Mouse (Mus musculus) limb, embryonic 11.5 days (tissue): ENCODE results near the gene Crtc3. TPM values are rescaled to one million over a fixed set of nuclear protein-coding genes. Genes with fewer than 3 reads are reported as not detected.
A peak's percentile ranks its signal among the peaks of the same experiment; 100 is the strongest.

ENCODE experiments used
- ATAC-seq: fragments of 200-750 bp; cut with Nextera tagmentation; 2 replicates; pipeline ENCODE4 v1.8.0; 2017; ENCODE audit warnings: low read depth; ENCODE audit not compliant: insufficient number of reproducible peaks, low FRiP score, low TSS enrichment
- DNase-seq: peaks from one replicate; pipeline ENCODE4 v3.0.0-alpha.2; 2015; ENCODE audit warnings: low spot score
- H3K27ac ChIP-seq: fragments of 300-500 bp; sonication (generic); replicated peaks from 2 replicates; pipeline ENCODE4 v1.5.1; 2014; ENCODE audit warnings: low read depth, mild to moderate bottlenecking, low read length
- H3K27me3 ChIP-seq: fragments of 300-500 bp; sonication (generic); 2 replicates; pipeline ENCODE4 v1.6.1; 2014; ENCODE audit warnings: mild to moderate bottlenecking, low read length, mixed read lengths; ENCODE audit not compliant: control insufficient read depth, insufficient read depth
- H3K36me3 ChIP-seq: fragments of 300-500 bp; sonication (generic); 2 replicates; pipeline ENCODE4 v1.6.1; 2014; ENCODE audit warnings: mild to moderate bottlenecking, low read length, moderate library complexity, mixed read lengths; ENCODE audit not compliant: control insufficient read depth, insufficient read depth
- H3K4me1 ChIP-seq: fragments of 300-500 bp; sonication (generic); 2 replicates; pipeline ENCODE4 v1.6.1; 2014; ENCODE audit warnings: low read length, mixed read lengths; ENCODE audit not compliant: control insufficient read depth, insufficient read depth
- H3K4me2 ChIP-seq: fragments of 300-500 bp; sonication (generic); 2 replicates; pipeline ENCODE4 v1.6.1; 2014; ENCODE audit warnings: low read depth, mild to moderate bottlenecking, moderate library complexity; ENCODE audit not compliant: severe bottlenecking
- H3K4me3 ChIP-seq: fragments of 300-500 bp; sonication (generic); 2 replicates; pipeline ENCODE4 v1.5.1; 2014; ENCODE audit warnings: low read depth, low read length
- H3K9ac ChIP-seq: fragments of 300-500 bp; sonication (generic); 2 replicates; pipeline ENCODE4 v1.6.1; 2014; ENCODE audit warnings: mild to moderate bottlenecking, low read length
- H3K9me3 ChIP-seq: fragments of 300-500 bp; sonication (generic); 2 replicates; pipeline ENCODE4 v1.6.1; 2016; ENCODE audit warnings: low read length; ENCODE audit not compliant: control insufficient read depth
- WGBS: fragments of 180-500 bp; shearing (Covaris S2); extraction: QIAGEN DNeasy Blood & Tissue Kit; methylation state at CpG from one replicate; pipeline ENCODE4 v1.1.7; 2014; 5-methylcytosine and 5-hydroxymethylcytosine counted together
- polyA plus RNA-seq: library from polyadenylated mRNA; unstranded; fragments of >200 nt; fragmentation: Nextera tagmentation; extraction: Ambion mirVana; gene quantifications from 2 replicates; pipeline ENCODE4 v1.2.1, GENCODE M21; 2014

Crtc3 gene
- 14.8 and 18.7 TPM in 2 replicates for polyA plus RNA-seq

DNA sequence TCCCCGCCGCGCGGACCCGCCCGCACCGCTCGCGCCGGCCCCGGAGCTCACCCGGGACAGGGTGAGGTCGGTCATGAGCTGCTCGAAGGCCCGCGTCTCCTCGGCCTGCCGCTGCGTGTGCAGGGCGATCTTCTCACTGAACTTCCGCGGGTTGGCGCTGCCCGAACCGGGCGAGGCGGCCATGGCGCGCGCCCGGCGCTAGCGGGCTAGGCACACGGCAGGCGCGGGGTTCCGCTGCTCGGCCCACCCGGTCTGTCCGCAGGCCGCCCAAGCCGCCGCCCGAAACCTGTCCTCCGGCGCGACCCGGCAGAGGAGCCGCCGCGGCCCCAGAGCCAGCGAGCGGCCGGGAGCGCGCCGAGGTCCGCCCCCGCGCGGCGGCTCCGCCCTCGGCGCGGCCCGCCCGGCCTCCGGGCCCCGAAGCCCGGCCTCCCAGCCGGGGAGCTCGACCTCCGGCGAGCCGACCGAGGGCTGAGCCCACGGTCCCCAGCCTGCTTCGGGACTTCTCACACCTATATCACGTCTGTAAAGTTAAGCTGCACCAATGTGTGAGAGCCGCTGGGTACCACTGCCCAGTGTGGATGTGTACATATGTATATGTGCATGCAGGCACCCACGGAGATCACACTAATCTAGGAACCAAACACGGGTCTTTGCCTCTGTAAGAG is at the start of gene Crtc3:
Gene Crtc3, minus strand, starts transcription at position 322 of the 665 bp plus-strand sequence.
- Histone ChIP-seq H3K9ac (peak within 1 kb of the TSS; percentile 93), H3K27ac (peak within 1 kb of the TSS; percentile 94), H3K4me2 (peak within 1 kb of the TSS; percentile 75), H3K4me3 (peak within 1 kb of the TSS; percentile 80), H3K36me3 (no peaks in the 10 kb centered on the region), H3K27me3 (no peaks in the 10 kb centered on the region), H3K4me1 (peaks cover 4% of the 10 kb centered on the region; the same call in 1 of the 2 replicates), H3K9me3 (no peaks in the 10 kb centered on the region)
- WGBS, result under 1% methylated on average over 72 of the region's 83 CpGs
- ATAC-seq (peak; percentile 71), DNase-seq (peak; percentile 76)

- Histone ChIP-seq H3K4me1 (no peaks in the 10 kb centered on the region), H3K4me3 (no peak overlapping the region), H3K27ac (no peak overlapping the region), H3K9ac (no peak overlapping the region), H3K4me2 (no peak overlapping the region), H3K9me3 (no peaks in the 10 kb centered on the region), H3K36me3 (0 out of 2 replicates have a peak, but pooled peaks cover 3% of the 10 kb centered on the region), H3K27me3 (no peaks in the 10 kb centered on the region)
- no peak for ATAC-seq
- WGBS, result 91% methylated on average over 10 of the region's 10 CpGs
- DNase-seq, result no peak
Measured at GRCm38 (mm10) chr7:80736199-80736598, 47.5 kb upstream of the Crtc3 start.

DNA sequence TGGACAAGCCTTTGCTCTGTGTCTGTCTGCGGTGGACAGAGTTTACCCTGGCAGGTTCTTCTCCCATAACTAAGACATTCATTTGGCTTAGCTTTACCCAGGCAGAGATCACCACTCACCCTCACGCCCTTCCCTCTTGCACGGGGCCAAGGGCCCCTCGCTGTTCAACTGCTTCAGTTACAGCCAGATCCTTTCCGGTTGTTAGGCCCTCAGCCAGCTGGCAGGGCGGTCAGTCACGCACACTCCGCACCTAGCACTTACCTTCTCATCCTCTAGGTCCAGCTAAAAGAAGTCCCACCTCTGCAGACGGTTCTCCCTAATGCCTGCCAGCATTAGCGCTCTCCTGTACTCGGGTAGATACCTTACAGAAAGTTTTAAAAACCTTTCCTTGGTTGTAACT is 44.3 kb upstream of the Crtc3 start:
- Histone ChIP-seq H3K36me3 (0 out of 2 replicates have a peak, but pooled peaks cover 3% of the 10 kb centered on the region), H3K27me3 (no peaks in the 10 kb centered on the region), H3K4me1 (no peaks in the 10 kb centered on the region), H3K9ac (no peak overlapping the region), H3K9me3 (no peaks in the 10 kb centered on the region), H3K4me2 (no peak overlapping the region), H3K27ac (no peak overlapping the region), H3K4me3 (no peak overlapping the region)
- ATAC-seq (no peak), DNase-seq (no peak)
- 86% methylated on average over 11 of the region's 11 CpGs for WGBS

DNA sequence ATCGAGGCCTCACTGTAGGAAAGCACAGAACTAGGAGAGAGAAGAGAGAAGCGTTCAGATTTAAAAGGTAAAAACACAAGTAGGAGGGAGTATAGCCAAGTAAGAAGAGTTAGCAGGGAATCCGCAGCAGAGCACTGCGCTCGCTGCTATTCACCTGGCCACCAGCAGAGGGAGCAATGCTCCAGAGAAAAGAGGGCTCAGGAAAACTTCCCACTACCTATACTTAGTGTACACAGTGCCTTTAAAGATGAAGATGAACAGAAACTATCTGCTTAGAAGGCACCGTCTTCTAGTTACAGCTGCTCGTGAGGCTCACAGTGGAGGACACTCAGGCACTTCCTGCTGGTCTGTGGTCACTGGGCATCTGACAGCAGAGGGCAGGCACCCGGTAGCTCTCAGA is 41.0 kb upstream of the Crtc3 start:
- H3K4me2 ChIP-seq, result no peak overlapping the region
- H3K27ac ChIP-seq, result no peak overlapping the region
- no peaks in the 10 kb centered on the region for H3K4me1 ChIP-seq
- no peak overlapping the region for H3K9ac ChIP-seq
- H3K9me3 ChIP-seq, result no peaks in the 10 kb centered on the region
- DNase-seq (peak; percentile 83), ATAC-seq (no peak)
- no peak overlapping the region for H3K4me3 ChIP-seq
- H3K36me3 ChIP-seq, result 0 out of 2 replicates have a peak, but pooled peaks cover 3% of the 10 kb centered on the region
- 31% methylated on average over 8 of the region's 8 CpGs for WGBS
- H3K27me3 ChIP-seq, result no peaks in the 10 kb centered on the region

GRCm38 (mm10) chr7:80721041-80721440 is 32.4 kb upstream of the Crtc3 start:
- no peak overlapping the region for H3K9ac ChIP-seq
- ATAC-seq, result no peak
- no peak overlapping the region for H3K27ac ChIP-seq
- H3K9me3 ChIP-seq, result no peaks in the 10 kb centered on the region
- 50% methylated on average over 9 of the region's 9 CpGs for WGBS
- H3K27me3 ChIP-seq, result no peaks in the 10 kb centered on the region
- H3K4me2 ChIP-seq, result no peak overlapping the region
- H3K4me3 ChIP-seq, result no peak overlapping the region
- DNase-seq, result no peak
- no peaks in the 10 kb centered on the region for H3K4me1 ChIP-seq
- H3K36me3 ChIP-seq, result no peaks in the 10 kb centered on the region

DNA sequence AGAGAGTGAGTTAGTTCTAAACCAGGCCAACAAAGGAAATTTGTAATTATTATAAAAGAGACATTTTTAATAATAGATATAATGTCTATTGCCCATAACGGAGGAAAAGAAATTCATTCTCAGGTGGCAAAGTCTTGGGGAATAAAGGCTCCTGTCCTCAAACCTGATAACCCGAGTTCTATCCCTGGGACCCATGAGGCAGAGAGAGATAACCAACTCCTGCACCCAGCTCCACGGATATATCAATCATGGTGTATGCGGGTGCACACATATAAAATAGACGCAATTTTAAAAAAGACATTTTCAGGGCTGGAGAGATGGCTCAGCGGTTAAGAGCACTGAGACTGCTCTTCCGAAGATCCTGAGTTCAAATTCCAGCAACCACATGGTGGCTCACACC is 30.9 kb upstream of the Crtc3 start:
- 96% methylated on average over 7 of the region's 7 CpGs for WGBS

DNA sequence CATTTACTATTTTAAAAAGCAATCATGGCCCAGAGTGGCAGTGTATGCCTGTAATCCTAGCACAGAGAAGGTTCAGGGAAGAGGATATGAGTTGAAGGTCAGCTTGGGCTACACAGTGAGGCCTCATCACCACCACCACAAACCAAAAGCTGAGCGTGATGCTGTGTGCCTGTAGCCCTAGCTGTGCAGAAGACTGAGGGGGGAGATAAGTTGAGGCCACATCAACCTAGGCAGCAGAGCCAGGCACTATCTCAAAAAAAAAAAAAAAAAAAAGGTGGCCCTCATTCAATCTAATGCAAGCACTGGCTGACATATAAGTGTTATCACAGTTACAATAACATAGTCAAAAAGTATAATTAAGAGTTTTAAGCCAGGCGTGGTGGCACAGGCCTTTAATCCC is 30.4 kb upstream of the Crtc3 start:
- no peak for DNase-seq
- Histone ChIP-seq H3K9me3 (no peaks in the 10 kb centered on the region), H3K4me3 (no peak overlapping the region), H3K9ac (no peak overlapping the region), H3K27me3 (no peaks in the 10 kb centered on the region), H3K36me3 (no peaks in the 10 kb centered on the region), H3K4me1 (no peaks in the 10 kb centered on the region), H3K27ac (no peak overlapping the region), H3K4me2 (no peak overlapping the region)
- 95% methylated on average over 2 of the region's 2 CpGs for WGBS
- no peak for ATAC-seq

More for the DNA sequence above, 30.9 kb upstream of the Crtc3 start:
- Histone ChIP-seq H3K36me3 (no peaks in the 10 kb centered on the region), H3K9me3 (no peaks in the 10 kb centered on the region), H3K27me3 (no peaks in the 10 kb centered on the region), H3K27ac (no peak overlapping the region), H3K4me1 (no peaks in the 10 kb centered on the region), H3K4me3 (no peak overlapping the region), H3K4me2 (no peak overlapping the region), H3K9ac (no peak overlapping the region)
- ATAC-seq (no peak), DNase-seq (no peak)

- no peak overlapping the region for H3K4me3 ChIP-seq
- no peak overlapping the region for H3K4me2 ChIP-seq
- no peak overlapping the region for H3K9ac ChIP-seq
- ATAC-seq (no peak), DNase-seq (no peak)
- no peaks in the 10 kb centered on the region for H3K4me1 ChIP-seq
- WGBS, result 92% methylated on average over 8 of the region's 8 CpGs
- no peaks in the 10 kb centered on the region for H3K36me3 ChIP-seq
- H3K9me3 ChIP-seq, result no peaks in the 10 kb centered on the region
- no peaks in the 10 kb centered on the region for H3K27me3 ChIP-seq
- H3K27ac ChIP-seq, result no peak overlapping the region
Measured at GRCm38 (mm10) chr7:80718471-80718870, 29.8 kb upstream of the Crtc3 start.

DNA sequence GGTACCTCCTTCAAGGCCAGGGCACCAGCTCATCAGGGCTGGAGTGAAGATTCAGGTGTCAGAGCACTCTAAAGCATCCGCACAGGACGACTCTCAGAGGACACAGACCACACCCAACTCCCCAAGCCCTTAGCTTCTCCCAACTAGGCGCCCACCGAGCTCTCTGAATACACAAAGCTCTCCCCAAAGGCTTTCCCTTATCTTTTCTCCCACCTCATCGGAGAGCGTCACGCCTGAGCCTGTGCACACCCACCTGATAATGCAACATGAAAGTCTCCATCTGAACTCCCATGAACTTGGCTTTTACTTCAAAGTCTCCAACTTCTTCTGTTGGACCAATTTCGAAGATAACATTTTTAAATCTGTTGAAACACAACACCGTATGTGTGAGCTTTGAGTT is 28.1 kb upstream of the Crtc3 start:
- Histone ChIP-seq H3K36me3 (no peaks in the 10 kb centered on the region), H3K9me3 (no peaks in the 10 kb centered on the region), H3K4me2 (no peak overlapping the region), H3K27me3 (no peaks in the 10 kb centered on the region), H3K4me3 (no peak overlapping the region), H3K9ac (no peak overlapping the region), H3K27ac (no peak overlapping the region), H3K4me1 (no peaks in the 10 kb centered on the region)
- DNase-seq (no peak), ATAC-seq (no peak)
- 77% methylated on average over 9 of the region's 9 CpGs for WGBS
